Mouse (Mus musculus) limb, embryonic 15.5 days (tissue): Measurements from ENCODE around the gene Myo15. TPM values are rescaled to one million over a fixed set of nuclear protein-coding genes. Genes with fewer than 3 reads are reported as not detected.
"Not testable (repeated sequence)": the region's sequence is repeated elsewhere in the genome, so short reads cannot be mapped to it uniquely, and the experiment has no call there.

Source experiments
- ATAC-seq: fragments of 200-750 bp; cut with Nextera tagmentation; 2 replicates; pipeline ENCODE4 v1.8.0; 2017; ENCODE audit warnings: low read depth, moderate TSS enrichment; ENCODE audit not compliant: insufficient number of reproducible peaks, low FRiP score, low TSS enrichment
- H3K27ac ChIP-seq: fragments of 300-500 bp; sonication (generic); 2 replicates; pipeline ENCODE4 v1.5.1; 2015; ENCODE audit warnings: moderate library complexity, mild to moderate bottlenecking, inconsistent platforms
- H3K27me3 ChIP-seq: fragments of 300-500 bp; sonication (generic); 2 replicates; pipeline ENCODE4 v1.6.1; 2015; ENCODE audit warnings: inconsistent platforms
- H3K36me3 ChIP-seq: fragments of 300-500 bp; sonication (generic); 2 replicates; pipeline ENCODE4 v1.6.1; 2015; ENCODE audit warnings: inconsistent platforms
- H3K4me1 ChIP-seq: fragments of 300-500 bp; sonication (generic); 2 replicates; pipeline ENCODE4 v1.6.1; 2015; ENCODE audit warnings: inconsistent platforms
- H3K4me2 ChIP-seq: fragments of 300-500 bp; sonication (generic); 2 replicates; pipeline ENCODE4 v1.6.1; 2015; ENCODE audit warnings: mild to moderate bottlenecking, inconsistent platforms
- H3K4me3 ChIP-seq: fragments of 300-500 bp; sonication (generic); 2 replicates; pipeline ENCODE4 v1.5.1; 2015; ENCODE audit warnings: mild to moderate bottlenecking, inconsistent platforms
- H3K9ac ChIP-seq: fragments of 300-500 bp; sonication (generic); 2 replicates; pipeline ENCODE4 v1.6.1; 2015; ENCODE audit warnings: inconsistent platforms
- H3K9me3 ChIP-seq: fragments of 300-500 bp; sonication (generic); 2 replicates; pipeline ENCODE4 v1.6.1; 2016; ENCODE audit warnings: inconsistent platforms
- WGBS: fragments of 180-500 bp; shearing (Covaris S2); methylation state at CpG from one replicate; pipeline ENCODE4 v1.1.7; 2015; 5-methylcytosine and 5-hydroxymethylcytosine counted together
- polyA plus RNA-seq: library from polyadenylated mRNA; unstranded; fragments of >200 nt; fragmentation: Nextera tagmentation; extraction: Ambion mirVana; gene quantifications from 2 replicates; pipeline ENCODE4 v1.2.1, GENCODE M21; 2015

Myo15 gene
- polyA plus RNA-seq = 0.35 and 0.72 TPM in 2 replicates

DNA sequence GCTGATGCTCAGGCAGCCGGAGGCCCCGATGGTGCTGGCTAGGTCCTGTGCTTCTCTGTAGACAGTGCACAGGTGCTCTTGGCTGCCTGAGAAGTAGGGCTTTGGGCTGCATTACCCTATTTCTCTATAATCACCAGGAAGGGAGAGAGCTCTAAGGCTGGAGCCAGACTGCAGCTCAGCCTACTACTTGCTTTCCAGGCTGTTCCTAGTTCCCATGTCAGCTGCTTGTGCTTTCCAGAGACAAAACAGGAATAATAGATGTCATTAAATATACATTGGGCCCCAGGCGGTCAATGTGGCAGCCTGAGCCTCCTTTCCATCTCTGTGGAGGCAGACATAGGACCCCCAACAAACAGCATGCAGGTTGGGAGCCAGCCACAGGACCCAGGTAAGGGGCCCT is at the start of gene Myo15:
Gene Myo15, plus strand, starts transcription at position 301 of the 400 bp plus-strand sequence.
- Histone ChIP-seq H3K27me3 (no peaks in the 10 kb centered on the region), H3K9ac (no peak within 1 kb of the TSS), H3K36me3 (peaks cover 64% of the 10 kb centered on the region), H3K4me2 (no peak within 1 kb of the TSS), H3K4me1 (no peaks in the 10 kb centered on the region), H3K9me3 (no peaks in the 10 kb centered on the region), H3K4me3 (no peak within 1 kb of the TSS), H3K27ac (no peak within 1 kb of the TSS)
- 89% methylated on average over 3 of the region's 3 CpGs for WGBS
- no peak for ATAC-seq

DNA sequence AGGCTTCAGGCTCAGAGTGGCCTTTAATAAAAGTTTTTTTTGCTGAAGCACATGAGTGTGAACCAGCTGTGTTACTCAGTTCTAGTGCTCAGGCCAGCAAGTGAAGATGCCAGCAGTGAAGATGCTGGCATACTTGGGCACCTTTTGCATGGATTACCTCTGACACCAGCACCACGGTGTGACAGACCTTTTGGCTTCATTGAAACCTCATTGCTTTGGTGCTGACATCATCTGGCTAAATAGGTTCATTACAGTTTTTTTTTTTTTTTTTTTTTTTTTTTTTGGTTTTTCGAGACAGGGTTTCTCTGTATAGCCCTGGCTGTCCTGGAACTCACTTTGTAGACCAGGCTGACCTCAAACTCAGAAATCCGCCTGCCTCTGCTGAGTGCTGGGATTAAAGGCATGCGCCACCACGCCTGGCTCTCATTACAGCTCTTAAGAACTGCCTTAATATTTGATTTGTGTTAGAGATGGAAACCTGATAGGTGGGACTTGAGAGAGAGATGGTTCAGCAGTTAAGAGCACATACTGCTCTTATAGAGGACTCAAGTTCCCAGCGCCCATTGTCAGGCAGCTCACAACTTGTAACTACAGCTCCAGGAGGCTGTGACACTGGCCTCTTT is 47.0 kb upstream of the Myo15 start:
- Histone ChIP-seq H3K9ac (no peak overlapping the region), H3K4me1 (peaks cover 15% of the 10 kb centered on the region), H3K9me3 (no peaks in the 10 kb centered on the region), H3K4me3 (no peak overlapping the region), H3K4me2 (no peak overlapping the region), H3K27ac (no peak overlapping the region), H3K36me3 (peaks cover 19% of the 10 kb centered on the region), H3K27me3 (no peaks in the 10 kb centered on the region)
- 63% methylated on average over 6 of the region's 6 CpGs for WGBS
- no peak for ATAC-seq

DNA sequence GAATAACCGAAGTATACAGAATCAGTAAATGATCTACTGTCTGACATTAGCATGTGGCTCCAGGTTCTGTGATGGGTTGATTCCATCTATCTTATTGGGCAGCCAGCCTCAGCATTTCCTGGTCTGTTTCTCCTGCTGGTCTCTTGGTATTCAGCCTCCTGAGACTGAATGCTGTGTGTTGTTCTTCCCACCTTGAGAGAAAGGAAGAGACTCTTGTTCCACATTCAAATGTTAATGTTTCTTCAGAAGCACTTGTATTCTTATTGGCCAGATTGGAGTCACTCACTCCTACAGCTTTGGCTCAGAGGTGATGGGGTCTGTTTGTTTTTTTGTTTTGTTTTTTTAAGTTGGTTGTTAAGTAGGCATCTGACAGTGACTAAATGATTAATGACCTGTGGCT is 46.1 kb upstream of the Myo15 start:
- 85% methylated on average over 1 of the region's 1 CpGs for WGBS
- no peak for ATAC-seq
- no peaks in the 10 kb centered on the region for H3K9me3 ChIP-seq

DNA sequence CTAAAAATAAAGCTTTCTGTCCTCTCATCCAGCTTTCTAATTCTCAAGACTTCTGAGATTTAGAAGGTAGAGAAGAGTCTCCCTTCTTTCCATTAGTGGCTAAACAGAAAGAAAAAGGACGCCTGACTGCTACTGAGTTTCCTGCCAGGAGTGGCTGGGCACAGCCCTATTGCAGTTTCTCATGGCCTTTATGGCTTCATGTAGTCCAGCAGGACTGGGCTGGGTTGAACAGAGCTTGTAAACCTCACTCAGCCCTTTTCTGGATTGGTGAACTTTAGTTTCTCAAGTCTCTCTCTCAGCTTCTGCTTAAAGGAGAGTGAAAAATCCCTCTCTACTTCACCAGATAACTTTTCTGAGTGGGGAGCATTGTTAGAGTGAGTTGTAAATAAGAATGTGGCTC is 42.7 kb upstream of the Myo15 start:
- Histone ChIP-seq H3K4me2 (no peak overlapping the region), H3K9ac (no peak overlapping the region), H3K27ac (no peak overlapping the region), H3K4me3 (no peak overlapping the region), H3K4me1 (no peaks in the 10 kb centered on the region), H3K9me3 (no peaks in the 10 kb centered on the region), H3K36me3 (peaks cover 29% of the 10 kb centered on the region), H3K27me3 (no peaks in the 10 kb centered on the region)
- WGBS = 71% methylated on average over 1 of the region's 1 CpGs
- no peak for ATAC-seq

More for the DNA sequence above, 46.1 kb upstream of the Myo15 start:
- Histone ChIP-seq H3K36me3 (peaks cover 24% of the 10 kb centered on the region), H3K27me3 (no peaks in the 10 kb centered on the region), H3K4me1 (peaks cover 15% of the 10 kb centered on the region), H3K27ac (no peak overlapping the region), H3K4me3 (no peak overlapping the region), H3K9ac (no peak overlapping the region), H3K4me2 (no peak overlapping the region)

DNA sequence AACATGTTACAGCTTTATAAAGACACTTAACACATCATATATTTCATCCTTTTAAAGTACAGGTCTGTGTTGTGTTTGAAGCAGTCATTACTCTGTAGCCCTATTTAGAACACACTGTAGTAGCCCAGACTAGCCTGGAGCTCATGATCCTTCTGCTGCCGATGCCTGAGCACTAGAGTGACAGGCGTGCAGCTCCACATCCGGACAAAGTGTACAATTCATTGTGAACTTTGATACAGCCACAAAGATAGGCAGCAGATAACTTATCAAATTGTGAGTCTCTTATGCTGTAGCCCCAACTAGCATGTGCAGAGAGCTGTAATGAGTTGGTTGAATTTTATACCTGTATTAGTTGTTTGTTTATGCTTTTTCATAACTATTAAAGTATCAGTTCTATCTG is 41.5 kb upstream of the Myo15 start:
- Histone ChIP-seq H3K9ac (no peak overlapping the region), H3K4me3 (no peak overlapping the region), H3K27me3 (no peaks in the 10 kb centered on the region), H3K9me3 (no peaks in the 10 kb centered on the region), H3K4me2 (no peak overlapping the region), H3K4me1 (no peaks in the 10 kb centered on the region), H3K36me3 (peaks cover 38% of the 10 kb centered on the region), H3K27ac (no peak overlapping the region)
- ATAC-seq = no peak
- WGBS = 91% methylated on average over 3 of the region's 3 CpGs

DNA sequence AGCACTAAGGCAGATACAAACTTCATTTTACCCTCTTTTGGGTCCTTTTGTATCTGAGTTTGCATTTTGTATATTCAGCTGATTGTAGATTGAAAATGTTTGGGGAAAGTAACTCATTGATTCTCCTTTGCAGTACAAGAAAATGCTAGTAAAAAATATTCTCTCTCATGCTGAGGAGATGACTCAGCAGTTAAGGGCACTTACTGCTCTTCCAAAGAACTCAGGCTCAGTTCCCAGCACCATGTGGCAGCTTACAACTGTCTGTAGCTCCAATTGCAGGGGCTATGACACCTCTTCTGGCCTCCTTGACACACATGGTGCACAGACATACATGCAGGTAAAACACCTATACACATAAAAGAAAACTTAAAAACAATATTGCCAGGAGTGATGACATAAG is 35.6 kb upstream of the Myo15 start:
- ATAC-seq = no peak

DNA sequence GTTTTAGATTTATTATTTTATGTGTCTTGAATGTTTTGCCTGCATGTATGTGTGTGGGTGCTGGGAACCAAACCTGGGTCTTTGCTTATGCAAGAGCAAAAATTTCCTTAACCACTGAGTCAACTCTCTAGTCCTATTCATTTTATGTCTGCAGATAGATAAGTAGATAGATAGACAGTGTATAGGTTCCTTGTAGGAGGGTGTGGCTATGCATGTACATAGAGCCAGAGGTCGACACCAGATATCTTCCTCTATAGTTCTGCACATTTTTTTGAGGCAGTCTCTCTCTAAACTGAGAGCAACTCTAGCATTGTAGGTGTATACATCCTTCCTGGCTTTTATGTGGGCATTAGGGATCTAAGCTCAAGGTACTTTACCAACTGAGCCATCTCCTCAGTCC is 34.0 kb upstream of the Myo15 start:
- H3K36me3 ChIP-seq = peaks cover 67% of the 10 kb centered on the region
- H3K27ac ChIP-seq = no peak overlapping the region
- no peaks in the 10 kb centered on the region for H3K27me3 ChIP-seq
- no peak overlapping the region for H3K4me3 ChIP-seq
- no peak for ATAC-seq
- H3K4me1 ChIP-seq = no peaks in the 10 kb centered on the region
- no peak overlapping the region for H3K4me2 ChIP-seq
- no peaks in the 10 kb centered on the region for H3K9me3 ChIP-seq
- WGBS = 77% methylated on average over 1 of the region's 1 CpGs
- no peak overlapping the region for H3K9ac ChIP-seq

More for the DNA sequence above, 35.6 kb upstream of the Myo15 start:
- H3K4me2 ChIP-seq = no peak overlapping the region
- H3K27ac ChIP-seq = no peak overlapping the region
- no peak overlapping the region for H3K4me3 ChIP-seq
- no peaks in the 10 kb centered on the region for H3K9me3 ChIP-seq
- H3K27me3 ChIP-seq = no peaks in the 10 kb centered on the region
- H3K36me3 ChIP-seq = peaks cover 64% of the 10 kb centered on the region
- no peak overlapping the region for H3K9ac ChIP-seq
- no peaks in the 10 kb centered on the region for H3K4me1 ChIP-seq

DNA sequence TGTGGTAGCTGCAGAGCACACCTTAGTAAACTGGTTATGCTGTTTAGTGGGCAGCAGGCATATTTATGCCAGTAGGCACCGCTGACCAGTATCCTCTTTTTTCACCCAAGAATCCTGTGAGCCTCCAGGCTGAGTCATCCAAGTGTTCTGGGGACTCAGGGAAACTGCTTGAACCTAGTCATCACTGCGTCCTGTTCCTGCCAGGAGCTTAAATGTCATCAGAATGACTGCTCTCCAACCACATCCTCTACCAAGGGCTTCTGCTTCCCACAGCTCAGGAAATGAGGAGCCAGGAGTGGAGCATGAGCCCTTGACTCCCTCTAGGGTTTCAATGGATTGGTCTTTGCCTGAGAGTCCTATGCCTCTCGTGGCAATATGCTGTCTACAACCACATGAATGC is 32.5 kb upstream of the Myo15 start:
- WGBS = 90% methylated on average over 3 of the region's 3 CpGs
- no peak for ATAC-seq
- H3K27me3 ChIP-seq = no peaks in the 10 kb centered on the region

DNA sequence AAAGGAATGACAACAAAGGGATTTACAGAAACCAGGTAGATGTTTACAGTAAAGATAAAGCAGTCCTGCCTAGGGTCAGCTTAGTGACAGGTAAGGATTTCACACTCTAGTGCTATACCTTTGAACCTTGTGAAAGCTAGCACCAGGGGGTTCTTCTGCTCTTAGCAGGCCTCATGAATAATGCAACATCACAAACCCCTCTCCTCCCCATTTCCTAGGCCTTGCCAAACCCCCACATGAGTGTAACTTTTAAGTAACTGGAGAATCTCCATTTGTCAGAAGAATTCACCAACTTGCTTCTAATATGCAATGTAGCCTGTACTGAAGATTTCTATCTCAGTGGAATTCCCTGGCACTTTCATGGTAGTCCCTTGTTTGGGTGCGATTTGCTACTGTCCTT is 29.5 kb upstream of the Myo15 start:
- peaks cover 88% of the 10 kb centered on the region for H3K36me3 ChIP-seq
- not testable (repeated sequence) for H3K27ac ChIP-seq, H3K4me3 ChIP-seq, H3K9ac ChIP-seq, ATAC-seq, H3K9me3 ChIP-seq, H3K4me2 ChIP-seq, H3K27me3 ChIP-seq, H3K4me1 ChIP-seq
- 23% methylated on average over 1 of the region's 1 CpGs for WGBS

More for the DNA sequence above, 32.5 kb upstream of the Myo15 start:
- Histone ChIP-seq H3K9me3 (no peaks in the 10 kb centered on the region), H3K4me1 (no peaks in the 10 kb centered on the region), H3K4me3 (no peak overlapping the region), H3K27ac (no peak overlapping the region), H3K36me3 (peaks cover 81% of the 10 kb centered on the region), H3K4me2 (no peak overlapping the region), H3K9ac (no peak overlapping the region)

DNA sequence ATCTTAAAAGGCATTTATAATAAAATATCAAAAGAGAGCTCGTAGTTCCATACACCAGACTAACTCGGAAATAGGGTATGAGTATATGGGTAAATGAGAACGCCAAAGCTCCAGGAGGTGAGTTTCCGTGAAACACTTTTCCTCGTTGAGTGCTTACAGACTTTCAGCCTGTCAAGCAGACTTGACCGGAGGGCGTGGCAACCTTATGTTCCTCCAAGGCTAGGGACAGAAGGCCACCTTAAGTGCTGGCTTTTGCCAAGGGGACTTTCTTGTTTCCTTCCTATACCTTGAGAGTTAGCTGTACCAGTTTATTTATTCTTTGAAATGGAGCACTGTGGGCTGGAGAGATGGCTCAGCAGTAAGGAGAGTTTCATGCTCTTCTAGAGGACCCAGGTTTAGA is 29.0 kb upstream of the Myo15 start:
- WGBS = 32% methylated on average over 7 of the region's 7 CpGs
- H3K9me3 ChIP-seq = no peaks in the 10 kb centered on the region
- no peaks in the 10 kb centered on the region for H3K4me1 ChIP-seq
- H3K36me3 ChIP-seq = peaks cover 83% of the 10 kb centered on the region
- no peak overlapping the region for H3K27ac ChIP-seq
- H3K27me3 ChIP-seq = no peaks in the 10 kb centered on the region
- H3K4me3 ChIP-seq = no peak overlapping the region
- no peak for ATAC-seq
- no peak overlapping the region for H3K9ac ChIP-seq
- no peak overlapping the region for H3K4me2 ChIP-seq

DNA sequence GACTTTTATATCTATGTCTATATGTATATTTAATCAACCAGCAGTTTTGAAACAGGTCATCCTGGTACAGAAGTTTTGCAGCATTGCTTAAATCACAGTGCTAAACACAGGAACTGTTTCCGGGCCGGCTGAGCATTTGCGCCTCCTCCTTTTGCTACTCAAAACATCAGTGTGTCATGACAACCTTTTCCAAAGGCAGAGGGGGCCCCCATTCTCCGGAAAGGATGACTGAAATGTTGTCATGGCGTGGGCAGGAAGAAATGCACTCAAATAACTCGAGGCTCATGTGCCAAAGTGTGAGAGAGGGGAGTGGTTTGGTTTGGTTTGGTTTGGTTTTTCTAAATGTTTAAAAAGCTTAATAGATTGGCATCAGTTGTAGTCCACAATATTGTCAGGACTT is 26.2 kb upstream of the Myo15 start:
- H3K27me3 ChIP-seq = no peaks in the 10 kb centered on the region
- WGBS = 85% methylated on average over 6 of the region's 6 CpGs
- no peak overlapping the region for H3K9ac ChIP-seq
- no peak for ATAC-seq
- peaks cover 58% of the 10 kb centered on the region for H3K36me3 ChIP-seq
- no peak overlapping the region for H3K4me2 ChIP-seq
- no peak overlapping the region for H3K27ac ChIP-seq
- H3K9me3 ChIP-seq = no peaks in the 10 kb centered on the region
- H3K4me1 ChIP-seq = no peaks in the 10 kb centered on the region
- no peak overlapping the region for H3K4me3 ChIP-seq

DNA sequence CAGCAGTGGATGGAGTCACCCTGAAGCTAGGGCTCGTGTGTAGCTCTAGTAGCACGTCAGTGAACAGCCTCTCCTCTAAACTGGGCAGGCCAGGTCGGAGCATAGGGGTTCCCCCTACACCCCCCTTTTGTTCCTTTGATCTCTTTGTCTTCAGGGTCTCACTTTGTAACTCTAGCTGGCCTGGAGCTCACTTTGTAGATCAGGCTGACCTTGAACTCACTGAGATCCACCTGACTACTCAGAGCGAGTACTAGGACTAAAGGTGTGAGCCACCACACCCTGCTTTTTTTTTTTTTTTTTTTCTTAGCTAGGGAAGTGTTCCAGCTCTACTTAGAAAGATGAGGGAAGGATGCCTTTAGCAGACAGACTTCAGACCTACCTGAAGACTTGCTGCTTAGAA is 25.1 kb upstream of the Myo15 start:
- H3K9me3 ChIP-seq = no peaks in the 10 kb centered on the region
- peaks cover 48% of the 10 kb centered on the region for H3K36me3 ChIP-seq
- no peak overlapping the region for H3K27ac ChIP-seq
- H3K4me2 ChIP-seq = no peak overlapping the region
- no peak overlapping the region for H3K9ac ChIP-seq
- 86% methylated on average over 4 of the region's 4 CpGs for WGBS
- H3K27me3 ChIP-seq = no peaks in the 10 kb centered on the region
- H3K4me3 ChIP-seq = no peak overlapping the region
- H3K4me1 ChIP-seq = no peaks in the 10 kb centered on the region
- no peak for ATAC-seq
